Mouse (Mus musculus): ENCODE results near the gene Zfp985. TPM values are rescaled to one million over a fixed set of nuclear protein-coding genes. Genes with fewer than 3 reads are reported as not detected.
"Not testable (repeated sequence)": the region's sequence is repeated elsewhere in the genome, so short reads cannot be mapped to it uniquely, and the experiment has no call there.

The Zfp985 gene
- total RNA-seq, 1 experiment from 2014 or later, result not detected

GRCm38 (mm10) chr4:147598831-147599230, 45.8 kb downstream of the Zfp985 start:
- ATAC-seq (ENCODE audit: extremely low read depth, insufficient number of reproducible peaks, low FRiP score, poor library complexity, severe bottlenecking), result no peak

- no peak for ATAC-seq (ENCODE audit: extremely low read depth, insufficient number of reproducible peaks, low FRiP score, poor library complexity, severe bottlenecking)
Observed at GRCm38 (mm10) chr4:147601881-147602280, 48.8 kb downstream of the Zfp985 start.

- ATAC-seq (ENCODE audit: extremely low read depth, insufficient number of reproducible peaks, low FRiP score, poor library complexity, severe bottlenecking), result no peak
Observed at GRCm38 (mm10) chr4:147603806-147604205, 50.7 kb downstream of the Zfp985 start.

- no peak for ATAC-seq (ENCODE audit: extremely low read depth, insufficient number of reproducible peaks, low FRiP score, poor library complexity, severe bottlenecking)
Observed at GRCm38 (mm10) chr4:147605521-147605920, 52.4 kb downstream of the Zfp985 start.

- not testable (repeated sequence) for ATAC-seq (ENCODE audit: extremely low read depth, insufficient number of reproducible peaks, low FRiP score, poor library complexity, severe bottlenecking)
Observed at GRCm38 (mm10) chr4:147606511-147606910, 53.4 kb downstream of the Zfp985 start.

GRCm38 (mm10) chr4:147633818-147634262, 80.8 kb downstream of the Zfp985 start:
- peak; percentile 51 for ATAC-seq (ENCODE audit: extremely low read depth, insufficient number of reproducible peaks, low FRiP score, poor library complexity, severe bottlenecking)

Other genes starting within 250 kb of the Zfp985 start
- gene Zfp988, start 247.6 kb upstream of the Zfp985 start, total RNA-seq (2017), result not detected in 2 replicates
- gene Zfp978, start 192.0 kb upstream of the Zfp985 start, total RNA-seq (2017), result not detected in 2 replicates
- gene Zfp982, start 60.9 kb upstream of the Zfp985 start, total RNA-seq (2017), result not detected in 2 replicates
- 0.12 TPM in 1 of 2 replicates, not detected in the other for gene Gm16503, start 13.1 kb upstream of the Zfp985 start, total RNA-seq (2017)
- gene Zfp979, start 89.2 kb downstream of the Zfp985 start, total RNA-seq (2017), result not detected in 2 replicates
- 0.25 TPM in 1 of 2 replicates, not detected in the other for gene Zfp534, start 149.3 kb downstream of the Zfp985 start, total RNA-seq (2017)